Mouse (Mus musculus) erythroblast, embryonic 14.5 days (primary cell): ENCODE data around the gene Specc1.

Experiments used
- GATA1 ChIP-seq: IDR thresholded peaks from 2 replicates; pipeline ENCODE4 v1.6.1; 2012; ENCODE audit warnings: low read length, inconsistent platforms, mixed read lengths
- TAL1 ChIP-seq: IDR thresholded peaks from 3 replicates; pipeline ENCODE4 v1.6.1; 2012; ENCODE audit warnings: low read length, inconsistent platforms, mixed read lengths

DNA sequence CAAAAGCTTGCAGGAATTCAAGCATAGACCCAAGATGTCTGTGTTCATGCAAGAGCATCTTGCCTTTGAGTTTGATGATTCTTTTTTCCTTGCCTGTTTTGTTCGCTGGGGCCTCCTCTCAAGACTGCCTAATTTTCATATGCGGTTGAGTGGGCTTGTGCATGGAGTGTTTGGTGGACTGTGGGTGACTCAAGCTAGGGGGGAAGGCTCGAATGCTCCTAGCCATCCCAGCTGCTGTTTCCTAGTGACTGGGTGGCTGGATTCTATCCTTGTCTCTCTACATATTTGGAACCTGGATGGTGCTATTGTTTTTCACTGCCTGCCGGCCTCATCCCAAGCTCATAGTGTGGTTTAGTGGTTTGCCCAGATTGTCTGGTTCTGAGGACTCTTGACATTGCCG, 8.0 kb downstream of the Specc1 start:
- TF ChIP-seq GATA1: no peak
- TF ChIP-seq TAL1: no peak
